Mouse (Mus musculus): ENCODE measurements around the gene Olfr429. TPM values are rescaled to one million over a fixed set of nuclear protein-coding genes. Genes with fewer than 3 reads are reported as not detected.

The Olfr429 gene
- not detected in 2 replicates for polyA plus RNA-seq (2012; rRNA removed; ENCODE audit: low replicate concordance)

GRCm38 (mm10) chr1:174084031-174084430, at the start of gene Olfr429:
TSS of gene Olfr429 (plus strand) at chr1:174084331.

DNA sequence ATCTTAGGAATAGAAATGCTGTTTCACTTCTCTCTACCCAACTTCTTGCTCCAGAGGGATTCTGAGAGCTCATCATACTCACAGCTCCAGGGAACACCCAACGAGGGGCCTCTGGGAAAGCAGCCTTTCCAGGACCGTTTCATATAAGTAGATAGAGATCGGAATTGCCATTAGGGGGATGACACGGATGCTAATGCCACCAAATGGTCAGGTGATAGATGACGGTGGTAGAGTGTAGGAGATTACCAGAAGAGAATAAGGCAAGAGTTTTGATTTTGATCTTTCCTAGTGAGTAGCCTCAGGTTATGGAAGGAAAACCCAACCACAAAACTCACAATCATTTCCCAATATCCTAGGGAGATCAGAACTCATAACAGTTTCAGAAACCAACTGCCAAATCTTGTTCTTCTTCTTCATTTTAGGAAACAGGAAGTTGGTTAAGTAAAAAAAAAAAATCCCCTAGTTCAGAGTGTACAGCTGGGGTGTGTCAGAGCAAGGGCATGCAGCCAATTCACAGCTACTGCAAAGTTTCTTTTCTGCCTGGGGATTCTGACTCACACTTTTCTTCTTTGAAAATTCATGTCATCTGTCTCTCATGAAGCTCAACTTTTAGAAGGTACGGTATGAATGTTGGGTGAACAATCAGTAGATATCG, 43.5 kb upstream of the Olfr429 start, which contains the start of gene Olfr433:
TSS of gene Olfr433 (plus strand) at position 183 of the 655 bp plus-strand sequence.

DNA sequence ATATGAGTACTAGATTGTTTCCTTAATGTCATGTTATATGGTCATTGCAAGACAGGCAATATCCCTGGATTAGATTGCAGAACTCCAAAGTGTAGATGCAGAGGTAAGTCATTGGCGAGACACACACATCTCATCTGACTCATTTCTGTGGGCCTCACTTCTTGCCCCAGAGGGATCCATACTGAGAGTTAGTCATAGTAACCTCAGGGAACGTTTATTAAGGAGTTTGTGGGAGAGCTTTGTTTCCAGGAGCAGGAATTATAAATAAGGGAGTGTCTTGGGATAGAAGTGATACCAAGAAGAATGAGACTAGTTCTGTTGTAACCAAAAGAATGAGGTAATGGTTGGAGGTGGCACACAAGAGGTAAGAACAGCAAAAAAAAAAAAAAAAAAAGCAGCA, 35.2 kb upstream of the Olfr429 start, which contains the start of gene Olfr432:
TSS of gene Olfr432 (plus strand) at position 313 of the 400 bp plus-strand sequence.

GRCm38 (mm10) chr1:174066305-174066704, 17.8 kb upstream of the Olfr429 start, which contains the start of gene Olfr430:
TSS of gene Olfr430 (plus strand) at chr1:174066605.

GRCm38 (mm10) chr1:174096591-174096990, 12.5 kb downstream of the Olfr429 start, which contains the start of gene Olfr427:
TSS of gene Olfr427 (plus strand) at chr1:174096891.

DNA sequence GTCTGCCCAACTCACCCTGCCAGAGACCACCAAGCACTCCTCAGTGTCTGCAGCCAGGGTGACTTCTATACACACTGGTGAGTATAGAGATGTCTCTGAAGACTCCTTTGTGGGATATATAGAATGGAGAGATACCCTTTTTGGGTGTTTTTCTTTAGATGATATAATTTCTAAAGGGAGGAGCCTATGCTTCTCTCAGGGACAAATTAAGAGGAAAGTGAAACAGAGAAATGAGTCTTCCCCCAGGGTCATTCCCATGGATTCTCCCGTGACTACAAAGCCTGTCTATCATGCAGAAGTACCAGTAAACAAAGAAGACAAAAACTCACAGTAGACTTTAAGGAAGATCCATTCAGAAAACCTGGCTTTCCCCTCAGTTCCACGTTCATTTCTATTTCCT, 36.9 kb downstream of the Olfr429 start, which contains the start of gene Olfr231:
TSS of gene Olfr231 (minus strand) at position 101 of the 400 bp plus-strand sequence.

GRCm38 (mm10) chr1:174131217-174131616, 47.1 kb downstream of the Olfr429 start, which contains the start of gene Olfr424:
TSS of gene Olfr424 (plus strand) at chr1:174131517.

Other genes with a start within 250 kb of the Olfr429 start
- gene Ifi211, start 171.3 kb upstream of the Olfr429 start, polyA plus RNA-seq (2012; rRNA removed; ENCODE audit: low replicate concordance) = 2.0 and 4.2 TPM in 2 replicates
- 8.0 and 19.3 TPM in 2 replicates for gene Mndal, start 141.8 kb upstream of the Olfr429 start, polyA plus RNA-seq (2012; rRNA removed; ENCODE audit: low replicate concordance)
- gene Ifi203, start 141.7 kb upstream of the Olfr429 start, polyA plus RNA-seq (2012; rRNA removed; ENCODE audit: low replicate concordance) = 17.8 and 37.0 TPM in 2 replicates
- 0.17 and 0.56 TPM in 2 replicates for gene Ifi202b, start 101.6 kb upstream of the Olfr429 start, polyA plus RNA-seq (2012; rRNA removed; ENCODE audit: low replicate concordance)
- gene Ifi205, start 52.5 kb upstream of the Olfr429 start, polyA plus RNA-seq (2012; rRNA removed; ENCODE audit: low replicate concordance) = 4.2 and 12.6 TPM in 2 replicates
- 0.70 TPM in 2 replicates for gene Olfr433, start 43.6 kb upstream of the Olfr429 start, polyA plus RNA-seq (2012; rRNA removed; ENCODE audit: low replicate concordance)
- 0.29 and 0.46 TPM in 2 replicates for gene Olfr432, start 35.1 kb upstream of the Olfr429 start, polyA plus RNA-seq (2012; rRNA removed; ENCODE audit: low replicate concordance)
- gene Olfr430, start 17.7 kb upstream of the Olfr429 start, polyA plus RNA-seq (2012; rRNA removed; ENCODE audit: low replicate concordance) = not detected in 2 replicates
- gene Olfr427, start 12.6 kb downstream of the Olfr429 start, polyA plus RNA-seq (2012; rRNA removed; ENCODE audit: low replicate concordance) = not detected in 2 replicates
- not detected in 2 replicates for gene Olfr231, start 36.8 kb downstream of the Olfr429 start, polyA plus RNA-seq (2012; rRNA removed; ENCODE audit: low replicate concordance)
- gene Olfr424, start 47.2 kb downstream of the Olfr429 start, polyA plus RNA-seq (2012; rRNA removed; ENCODE audit: low replicate concordance) = not detected in 2 replicates
- not detected in 2 replicates for gene Olfr420, start 71.3 kb downstream of the Olfr429 start, polyA plus RNA-seq (2012; rRNA removed; ENCODE audit: low replicate concordance)
- gene Spta1, start 88.4 kb downstream of the Olfr429 start, polyA plus RNA-seq (2012; rRNA removed; ENCODE audit: low replicate concordance) = 0.10 TPM in 1 of 2 replicates, not detected in the other
- gene Olfr419, start 167.7 kb downstream of the Olfr429 start, polyA plus RNA-seq (2012; rRNA removed; ENCODE audit: low replicate concordance) = not detected in 2 replicates
- not detected in 2 replicates for gene Mptx1, start 246.2 kb downstream of the Olfr429 start, polyA plus RNA-seq (2012; rRNA removed; ENCODE audit: low replicate concordance)